Mouse (Mus musculus) 416B (cell line): ENCODE results near the gene Spag17.

Experiments used
- DNase-seq: peaks from one replicate; pipeline ENCODE4 v3.0.0; 2011; ENCODE audit warnings: low read depth

The Spag17 gene

DNA sequence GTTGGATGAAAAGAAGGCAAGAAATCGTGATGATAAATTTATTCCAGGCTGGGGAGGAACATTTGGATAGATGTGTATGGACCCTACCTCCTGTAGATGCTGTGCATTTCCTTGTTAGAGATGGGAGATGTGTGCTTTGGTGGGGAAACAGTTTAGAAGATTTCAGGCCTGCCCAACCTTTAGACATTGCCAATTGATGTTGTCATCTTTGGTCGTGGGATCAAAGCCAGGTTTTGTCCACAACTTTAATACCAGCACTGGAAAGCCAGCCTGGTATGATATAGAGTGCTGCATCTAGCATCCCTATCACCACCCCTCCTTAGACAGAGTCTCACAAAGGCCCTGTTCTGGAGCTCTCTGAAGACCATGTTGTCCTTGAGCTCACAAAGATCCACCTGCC is 278.4 kb downstream of the Spag17 start:
- no peak for DNase-seq

DNA sequence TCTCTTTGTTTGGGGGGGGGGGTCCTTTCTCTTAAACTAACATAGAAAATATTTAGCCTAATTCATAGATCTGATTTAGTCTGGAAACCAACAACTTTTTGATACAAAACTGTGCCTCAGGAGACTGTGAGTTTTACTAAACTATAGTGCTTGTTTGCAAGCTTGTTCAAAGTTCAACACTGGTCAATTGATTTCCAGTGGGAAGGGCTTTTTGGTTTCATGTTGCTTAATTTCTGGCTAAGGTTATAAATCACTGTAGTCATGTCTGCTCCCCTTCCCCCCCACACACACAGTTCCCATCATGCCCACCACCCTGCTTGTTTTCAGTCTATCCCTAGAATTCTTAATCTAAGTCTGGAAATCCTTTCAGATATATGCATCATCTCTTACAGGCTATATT is 279.8 kb downstream of the Spag17 start:
- DNase-seq: no peak

DNA sequence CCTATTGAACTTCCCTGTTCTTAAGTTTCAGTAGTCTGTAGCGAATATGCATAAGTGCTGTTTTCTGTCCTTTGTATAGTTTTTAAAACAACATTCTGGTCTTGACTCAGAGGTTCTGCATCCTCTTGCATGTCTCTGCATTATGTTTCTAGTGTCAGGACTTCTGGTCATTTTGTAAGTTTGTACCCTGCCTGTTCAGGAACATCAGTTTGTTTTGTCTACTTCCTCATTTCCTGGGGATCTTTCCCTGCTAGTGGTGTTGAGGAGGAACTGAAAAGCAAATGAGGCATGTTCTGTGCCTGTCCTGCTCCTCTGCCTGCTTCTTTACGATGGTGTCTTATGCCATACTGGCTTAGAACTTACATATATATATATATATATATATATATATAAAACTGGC is 290.8 kb downstream of the Spag17 start:
- peak; percentile 5 for DNase-seq

DNA sequence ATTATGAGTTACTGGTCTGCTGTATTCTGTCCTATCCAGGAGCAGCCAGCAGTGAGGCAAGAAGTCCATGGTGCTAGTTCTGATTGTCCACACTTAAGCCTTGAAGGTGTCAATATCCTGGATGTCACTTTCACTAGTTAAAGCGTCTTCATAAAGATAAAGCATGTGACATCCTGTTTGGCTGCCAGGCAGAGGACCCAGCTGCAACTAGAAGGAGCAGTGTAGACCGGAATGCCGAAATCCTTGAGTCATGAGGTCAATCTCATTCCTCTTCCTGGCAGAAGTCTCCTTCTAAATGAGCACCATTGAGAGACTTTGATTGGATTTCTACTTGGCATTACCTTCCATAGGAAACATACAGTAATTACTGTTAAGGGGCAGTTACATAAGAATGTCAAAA is 295.3 kb downstream of the Spag17 start:
- no peak for DNase-seq

DNA sequence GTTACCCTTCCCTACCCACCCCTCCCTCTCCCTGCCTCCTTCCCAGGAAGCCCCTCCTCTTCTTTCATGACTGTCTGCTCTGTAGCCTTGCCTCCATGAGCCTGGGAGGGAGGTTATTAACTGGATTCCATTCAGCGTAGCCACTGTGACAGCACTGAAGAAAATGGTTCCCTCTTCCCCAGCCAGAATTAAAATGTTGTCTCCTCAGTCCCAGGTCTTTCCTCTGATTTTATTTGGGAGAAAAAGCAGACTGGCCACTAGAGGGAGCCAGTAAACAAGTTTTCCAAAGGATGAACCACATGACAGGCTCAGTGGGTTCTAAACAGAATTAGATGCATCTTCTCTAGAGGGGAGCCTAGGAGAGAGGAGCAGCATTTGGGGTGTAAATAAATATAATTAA is 304.2 kb downstream of the Spag17 start:
- peak; percentile 73 for DNase-seq

DNA sequence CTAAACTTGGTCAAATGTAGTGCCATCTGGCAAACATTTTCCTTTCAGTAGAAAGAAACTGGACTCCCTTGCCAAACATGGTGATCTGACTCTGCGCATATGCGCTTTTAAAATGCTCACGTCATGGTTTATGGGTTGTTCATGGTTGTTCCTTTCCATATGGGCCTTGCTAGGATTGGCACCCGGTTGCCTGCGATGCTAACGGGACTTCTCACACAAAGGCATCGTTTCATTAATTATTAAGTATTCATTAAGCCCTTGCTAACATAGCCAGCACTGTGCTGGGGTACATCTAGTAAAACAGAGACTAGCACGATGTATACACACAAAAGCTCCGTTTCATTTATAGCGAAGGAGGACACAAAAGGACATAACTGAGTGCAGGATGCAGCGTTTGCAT is 304.7 kb downstream of the Spag17 start:
- DNase-seq: no peak
